Mouse (Mus musculus) stomach, postnatal 0 days (tissue): ENCODE data around the gene Golph3.

Experiments used
- CTCF ChIP-seq: IDR thresholded peaks from 2 replicates; pipeline ENCODE4 v1.5.1; 2016; ENCODE audit warnings: antibody characterized with exemption, low read depth, mild to moderate bottlenecking, moderate library complexity
- EP300 ChIP-seq: optimal IDR thresholded peaks from 2 replicates; pipeline ENCODE3; 2016; ENCODE audit warnings: antibody characterized with exemption

GRCm38 (mm10) chr15:12368850-12369249, 47.6 kb downstream of the Golph3 start:
- TF ChIP-seq EP300, result no peak
- no peak for TF ChIP-seq CTCF
